Mouse (Mus musculus) ovary, postnatal 14 days (tissue): ENCODE measurements around the gene Prdx2.

ENCODE experiments used
- DNase-seq: peaks from one replicate; pipeline ENCODE4 v3.0.0; 2022; ENCODE audit warnings: low spot score

Prdx2 gene

DNA sequence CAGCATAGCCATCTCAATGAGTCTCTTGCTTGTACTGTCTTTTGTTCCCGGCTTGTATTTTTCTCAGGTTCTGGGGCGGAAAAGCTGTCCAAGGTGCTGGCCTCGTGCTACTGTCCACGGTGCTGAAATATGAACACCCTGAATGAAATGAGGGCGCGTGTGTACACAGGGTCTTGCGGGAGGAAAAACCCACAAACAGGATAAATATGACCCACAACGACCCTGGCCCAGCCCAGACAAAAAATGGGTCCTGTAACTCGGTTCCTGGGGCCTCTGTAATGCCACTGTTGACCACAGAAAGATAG, 22.2 kb upstream of the Prdx2 start:
- DNase-seq, result peak; percentile 52

- no peak for DNase-seq
Measured at GRCm38 (mm10) chr8:84949753-84950152, 19.6 kb upstream of the Prdx2 start.

DNA sequence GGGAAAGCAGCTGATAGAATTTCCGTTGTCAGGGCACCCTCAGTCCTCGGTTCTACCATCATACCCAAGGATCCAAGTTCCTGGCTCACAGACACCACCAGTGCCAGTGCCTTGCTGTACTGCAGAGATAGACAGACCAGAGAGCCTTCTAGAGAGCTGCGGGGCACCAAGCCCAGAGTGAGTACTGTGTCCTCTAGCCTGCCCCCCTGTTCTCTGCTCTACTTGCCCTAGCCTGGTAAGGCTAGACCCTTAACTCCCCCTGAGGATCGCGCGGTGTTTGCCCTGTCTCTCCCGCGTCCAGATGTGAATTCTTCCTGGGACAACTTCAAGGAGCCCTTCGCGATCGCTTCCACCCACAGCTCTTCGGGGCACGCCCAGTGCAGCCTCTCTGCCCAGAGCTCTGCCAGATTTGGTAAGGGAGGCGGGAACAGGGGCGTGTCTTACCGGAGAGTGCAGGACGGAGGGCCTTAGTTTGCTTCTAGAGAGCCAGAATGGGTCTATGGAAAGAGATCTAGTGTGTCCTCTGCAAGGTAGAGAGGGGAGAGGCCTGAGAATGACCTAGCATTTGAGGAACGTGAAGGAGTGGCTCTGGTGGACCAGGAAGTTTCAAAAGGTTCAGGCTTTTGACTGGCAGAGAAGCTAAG, 16.7 kb upstream of the Prdx2 start:
- no peak for DNase-seq

GRCm38 (mm10) chr8:84956768-84957167, 12.6 kb upstream of the Prdx2 start:
- DNase-seq, result no peak

- no peak for DNase-seq
Measured at GRCm38 (mm10) chr8:84959811-84960210, 9.6 kb upstream of the Prdx2 start.

GRCm38 (mm10) chr8:84963952-84964351, 5.4 kb upstream of the Prdx2 start:
- no peak for DNase-seq

DNA sequence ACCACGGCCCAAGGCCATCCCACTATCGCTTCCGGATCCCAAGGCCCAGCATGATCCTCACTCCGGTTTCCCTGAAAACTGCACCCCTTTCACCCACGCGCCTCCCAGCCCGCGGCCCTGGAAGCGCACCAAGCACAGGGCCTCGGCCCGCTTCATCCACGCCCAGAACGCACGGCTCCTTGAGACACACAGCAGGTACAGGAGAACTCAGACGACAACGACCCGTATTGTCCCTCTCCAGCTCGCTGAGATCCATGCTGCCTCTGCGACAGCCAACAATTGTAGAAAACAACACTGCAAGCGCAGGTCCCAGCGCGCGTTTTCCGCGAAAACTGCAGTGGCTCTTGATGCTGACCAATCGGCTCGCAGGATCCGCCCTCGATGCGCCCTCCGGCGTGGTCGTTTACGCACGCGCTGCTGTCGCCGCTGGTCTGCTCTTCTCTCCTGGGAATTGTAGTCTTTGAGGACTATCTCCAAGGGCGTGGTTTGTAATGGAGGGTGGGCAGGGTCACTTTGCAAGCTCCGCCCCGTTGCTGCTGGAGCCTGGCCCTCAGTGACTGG, 3.6 kb upstream of the Prdx2 start:
- peak; percentile 83 for DNase-seq

GRCm38 (mm10) chr8:84966603-84967002, 2.8 kb upstream of the Prdx2 start:
- no peak for DNase-seq

- DNase-seq, result no peak
Measured at GRCm38 (mm10) chr8:84967532-84968304, 1.7 kb upstream of the Prdx2 start.

DNA sequence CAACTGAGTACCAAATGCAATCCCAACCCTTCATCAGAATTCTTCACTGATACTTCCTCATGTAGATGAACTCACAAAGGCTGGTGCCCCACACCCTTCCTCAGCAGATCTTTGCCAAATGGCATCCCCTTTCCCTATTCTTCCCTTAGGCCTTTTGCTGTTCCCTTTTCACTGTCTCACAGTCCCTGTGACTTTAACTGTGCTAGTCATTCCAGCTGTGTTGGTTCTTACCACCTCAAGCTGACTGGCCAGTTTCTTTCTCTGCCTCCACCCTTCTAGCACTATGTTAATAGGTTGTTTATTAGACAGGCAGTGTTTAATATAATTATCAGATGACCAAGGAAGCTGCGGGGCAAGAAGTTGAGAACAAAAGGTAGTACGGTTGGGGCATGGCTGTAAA, 737 bp upstream of the Prdx2 start:
- DNase-seq, result no peak

DNA sequence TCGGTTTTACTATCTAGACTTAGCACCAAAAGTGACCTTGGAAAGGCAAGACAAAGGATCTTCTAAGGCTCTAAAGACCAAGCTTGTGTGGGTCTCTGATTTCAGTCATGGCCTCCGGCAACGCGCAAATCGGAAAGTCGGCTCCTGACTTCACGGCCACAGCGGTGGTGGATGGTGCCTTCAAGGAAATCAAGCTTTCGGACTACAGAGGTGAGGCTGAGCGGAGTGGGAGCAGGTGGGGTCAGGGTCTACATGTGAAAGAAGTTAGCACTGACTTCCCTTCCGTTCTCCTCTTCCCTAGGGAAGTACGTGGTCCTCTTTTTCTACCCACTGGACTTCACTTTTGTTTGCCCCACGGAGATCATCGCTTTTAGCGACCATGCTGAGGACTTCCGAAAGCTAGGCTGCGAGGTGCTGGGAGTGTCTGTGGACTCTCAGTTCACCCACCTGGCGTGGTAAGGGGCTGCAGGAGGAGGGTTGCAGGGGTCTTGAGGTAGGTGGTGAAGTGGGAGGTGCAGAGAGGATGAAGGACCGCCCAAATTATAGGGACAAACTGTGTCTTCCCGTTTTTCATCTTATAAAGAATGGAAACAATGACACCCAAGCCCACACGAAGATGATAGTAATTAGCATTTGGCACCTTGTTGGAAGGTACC, 876 bp downstream of the Prdx2 start:
- no peak for DNase-seq

- DNase-seq, result no peak
Measured at GRCm38 (mm10) chr8:84970913-84971312, 1.5 kb downstream of the Prdx2 start.

DNA sequence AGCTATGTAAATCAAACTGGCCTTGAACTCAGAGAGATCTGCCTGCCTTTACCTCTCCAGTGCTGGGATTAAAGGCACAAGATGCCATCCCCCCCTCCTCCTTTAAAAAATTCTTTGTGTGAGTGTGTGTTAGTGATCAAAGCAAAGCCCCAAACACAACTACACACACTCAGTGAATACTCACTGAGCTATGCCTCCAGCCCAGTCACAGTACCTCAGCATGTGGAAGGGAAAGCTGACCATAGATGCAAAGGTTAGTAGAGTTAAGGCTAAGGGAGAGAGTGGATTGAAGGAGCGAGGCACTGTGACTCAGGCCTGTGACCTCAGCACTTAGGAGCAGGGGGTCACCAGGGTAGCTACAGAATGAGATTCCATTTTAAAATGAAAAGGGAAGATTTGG, 3.7 kb downstream of the Prdx2 start:
- no peak for DNase-seq

DNA sequence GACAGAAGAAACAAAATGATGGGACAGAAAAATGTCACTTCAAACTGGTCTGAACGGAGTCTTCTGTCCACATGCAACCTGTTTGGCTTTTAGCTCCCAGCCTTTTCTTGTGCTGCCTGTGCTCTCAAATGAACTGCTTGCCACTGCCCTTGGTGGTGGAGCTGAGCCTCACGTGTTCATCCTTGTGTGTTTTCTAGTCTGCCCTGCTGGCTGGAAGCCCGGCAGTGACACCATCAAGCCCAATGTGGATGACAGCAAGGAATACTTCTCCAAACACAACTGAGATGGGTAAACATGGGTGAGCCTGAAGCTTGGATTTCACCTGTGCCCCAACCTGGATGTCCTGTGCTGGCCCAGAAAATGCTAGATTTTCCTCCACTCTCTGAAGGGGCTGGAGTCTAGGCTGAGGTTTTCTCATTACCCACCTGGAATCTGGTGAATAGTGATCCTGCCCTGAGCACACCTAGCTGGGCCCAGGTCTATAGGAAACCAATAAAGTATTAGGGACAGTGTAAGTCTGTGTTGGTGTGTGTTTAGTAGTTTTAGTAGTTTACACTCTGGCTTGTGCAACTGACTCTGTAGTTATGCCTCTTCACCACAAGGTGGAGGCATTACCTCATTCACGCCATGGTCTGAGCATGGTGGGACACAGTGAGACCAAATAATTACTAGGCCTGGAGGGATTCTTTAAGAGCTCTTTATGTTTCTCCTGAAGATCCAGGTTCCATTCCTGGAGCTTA, 4.6 kb downstream of the Prdx2 start:
- no peak for DNase-seq

DNA sequence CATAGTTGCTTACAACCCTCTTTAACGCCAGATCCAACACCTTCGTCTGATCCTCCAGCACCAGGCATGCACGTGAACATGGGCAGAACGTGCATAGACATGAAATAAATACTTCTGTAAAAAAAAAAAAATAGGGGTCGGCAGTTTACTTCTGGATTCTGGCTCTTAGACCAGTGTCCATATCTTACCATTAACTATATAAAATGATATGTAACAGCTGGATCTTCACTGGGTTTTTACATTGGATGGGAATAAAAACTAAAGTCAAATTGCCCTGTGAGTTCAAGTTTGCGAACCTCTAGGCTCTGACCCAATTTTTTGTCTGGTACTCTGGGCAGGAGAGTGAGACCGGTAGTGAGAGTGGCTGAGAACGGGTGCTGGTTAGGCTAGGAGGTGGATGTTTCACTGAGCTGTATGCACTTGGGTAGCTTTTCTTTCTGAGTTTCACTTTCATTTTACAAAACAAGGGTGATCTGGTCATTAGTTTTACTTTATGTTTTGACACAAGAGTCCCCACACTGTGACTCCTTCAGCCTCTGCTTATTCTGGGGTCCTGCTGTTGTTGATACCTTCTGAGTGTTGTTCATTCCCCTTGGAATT, 5.3 kb downstream of the Prdx2 start:
- no peak for DNase-seq

DNA sequence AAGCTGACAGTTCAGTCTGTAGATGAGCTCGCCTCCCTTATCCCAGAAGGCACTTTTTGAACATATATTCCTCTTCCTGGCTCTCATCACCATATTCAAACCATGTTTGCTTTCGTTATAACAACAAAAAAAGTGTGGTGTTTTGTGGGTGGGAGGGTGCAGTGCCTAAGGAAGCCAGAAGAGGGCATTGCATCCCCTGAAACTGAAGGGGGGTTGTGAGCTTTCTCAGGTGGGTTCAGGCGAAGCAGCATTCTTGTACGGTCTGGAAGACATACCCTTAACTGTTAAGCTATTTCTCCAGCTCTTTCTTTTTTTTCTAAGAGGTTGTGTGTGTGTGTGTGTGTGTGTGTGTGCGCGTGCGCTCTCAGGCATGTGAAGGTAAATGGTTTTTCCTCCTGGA, 6.0 kb downstream of the Prdx2 start:
- no peak for DNase-seq

DNA sequence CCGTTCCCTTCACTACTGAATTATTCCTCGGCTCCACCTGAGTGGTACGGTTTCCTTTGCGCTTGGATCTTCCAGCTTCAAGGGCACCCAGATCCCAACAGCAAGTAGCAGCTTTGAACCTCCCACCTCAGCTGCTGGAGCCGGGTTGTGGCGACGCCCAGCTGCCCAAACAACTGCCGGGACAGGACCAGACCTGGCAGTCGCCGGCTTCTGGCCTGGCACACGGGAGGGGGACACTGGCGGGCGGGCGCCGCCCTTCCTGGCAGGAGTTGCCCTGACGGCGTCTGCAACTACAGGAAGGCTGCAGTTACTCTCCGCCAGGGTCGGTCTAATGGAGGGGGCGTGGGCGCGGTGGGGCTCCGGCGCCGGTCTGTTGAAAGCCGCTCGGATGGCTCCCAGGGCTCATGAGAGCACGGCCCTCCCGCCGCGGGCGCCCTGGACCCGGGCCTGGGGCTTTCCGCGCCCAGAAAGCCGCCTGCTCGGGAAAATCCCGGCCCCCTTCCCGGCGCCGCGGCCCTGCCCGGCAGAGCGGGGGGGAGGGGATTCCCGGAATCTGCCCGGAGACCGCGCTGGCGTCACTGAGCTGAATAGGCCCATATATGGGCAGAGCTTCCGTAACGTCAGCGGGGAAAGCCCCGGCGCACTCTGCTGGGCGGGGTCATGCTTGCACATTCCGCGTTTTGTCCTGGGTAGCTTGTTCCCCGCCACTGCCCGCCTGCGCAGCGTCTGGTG, 6.8 kb downstream of the Prdx2 start:
- DNase-seq, result peak; percentile 90

DNA sequence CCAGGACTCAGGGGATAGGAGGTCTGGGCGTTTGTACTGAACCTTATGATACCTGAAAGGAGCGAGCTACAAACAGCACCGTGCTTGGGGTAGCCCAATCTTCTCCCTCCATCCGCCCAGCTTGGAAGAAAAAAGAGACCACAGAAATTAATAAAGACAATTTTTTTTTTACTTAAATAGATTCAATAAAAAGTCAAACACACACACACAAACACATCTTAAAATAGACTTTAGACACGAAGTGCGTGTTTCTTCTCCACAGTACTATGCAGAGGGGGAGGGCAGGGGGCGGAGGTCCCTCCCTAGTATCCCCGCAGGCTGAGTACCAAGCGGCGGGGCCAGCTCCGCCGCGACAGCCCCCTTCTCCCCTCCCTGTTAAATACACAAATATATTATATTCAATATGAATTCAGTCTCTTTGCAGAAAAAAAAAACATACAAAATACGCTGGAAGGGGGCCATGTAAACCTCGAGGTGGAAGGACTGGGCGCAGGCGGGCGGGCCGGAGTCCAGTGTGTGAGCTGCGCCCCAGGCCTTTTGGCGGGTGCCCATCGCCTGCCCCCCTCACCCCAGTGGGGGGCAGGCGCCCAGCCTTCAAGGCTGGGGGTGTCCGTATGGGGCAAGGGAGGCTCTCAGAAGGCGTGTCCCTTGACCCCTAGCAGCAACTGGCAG, 7.5 kb downstream of the Prdx2 start:
- DNase-seq, result no peak

GRCm38 (mm10) chr8:84977435-84978247, 8.3 kb downstream of the Prdx2 start:
- DNase-seq, result no peak
